Mouse (Mus musculus) olfactory bulb, adult 2 months (tissue): ENCODE data around the gene Basp1. TPM values are rescaled to one million over a fixed set of nuclear protein-coding genes. Genes with fewer than 3 reads are reported as not detected.

Experiments
- H3K27ac ChIP-seq: fragments of 200-500 bp; 2 replicates; pipeline ENCODE4 v1.5.1; 2012; ENCODE audit warnings: low read depth, low read length; ENCODE audit not compliant: insufficient read depth
- H3K4me1 ChIP-seq: fragments of 200-500 bp; 2 replicates; pipeline ENCODE4 v1.6.1; 2012; ENCODE audit warnings: low read length; ENCODE audit not compliant: control insufficient read depth, insufficient read depth
- H3K4me3 ChIP-seq: fragments of 200-500 bp; 2 replicates; pipeline ENCODE4 v1.5.1; 2012; ENCODE audit warnings: mild to moderate bottlenecking, low read depth, low read length, moderate library complexity; ENCODE audit not compliant: insufficient read depth
- CTCF ChIP-seq: fragments of 200-500 bp; IDR thresholded peaks from 2 replicates; pipeline ENCODE4 v1.5.1; 2012; ENCODE audit warnings: low read depth, mild to moderate bottlenecking, low read length, moderate library complexity; ENCODE audit not compliant: insufficient read depth
- POLR2A ChIP-seq: fragments of 200-500 bp; IDR thresholded peaks from 2 replicates; pipeline ENCODE4 v1.6.1; 2012; ENCODE audit warnings: mild to moderate bottlenecking, low read depth, low read length, moderate library complexity; ENCODE audit not compliant: insufficient read depth
- WGBS: fragments of 180-500 bp; shearing (Covaris S2); methylation state at CpG from one replicate; pipeline ENCODE4 v1.1.7; 2018; 5-methylcytosine and 5-hydroxymethylcytosine counted together
- polyA plus RNA-seq: library from polyadenylated mRNA; stranded (reverse); fragments of >200 nt; gene quantifications from 2 replicates; pipeline ENCODE4 v1.2.4, GENCODE M21; 2012; ENCODE audit warnings: low replicate concordance; ENCODE audit not compliant: missing spikeins, insufficient read depth, insufficient read length

The Basp1 gene
- polyA plus RNA-seq, 1 experiment, result not detected

DNA sequence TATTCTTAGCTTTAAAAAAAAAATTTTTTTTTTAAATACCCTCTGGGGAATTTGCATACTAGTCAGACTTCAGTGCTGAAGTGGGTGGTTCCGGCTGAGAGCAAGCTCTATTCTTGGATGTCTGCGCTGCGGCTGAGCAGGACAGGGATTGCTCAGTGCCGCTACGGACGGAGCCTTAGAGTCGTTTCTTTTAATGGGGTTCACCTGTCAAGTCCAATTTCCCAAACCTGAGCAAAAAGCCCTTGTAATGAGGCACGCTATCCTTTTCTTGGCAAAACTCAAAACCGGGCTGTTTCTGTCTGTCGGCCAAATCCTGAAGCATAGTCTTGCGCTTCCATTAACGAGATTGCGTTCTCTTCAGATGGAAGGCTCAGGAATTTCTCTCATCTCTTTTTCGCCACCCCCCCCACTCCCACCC, 54.9 kb downstream of the Basp1 start:
- H3K27ac ChIP-seq, result peak overlapping the region; percentile 80
- peaks cover 7% of the 10 kb centered on the region; the same call in 1 of the 2 replicates for H3K4me1 ChIP-seq
- TF ChIP-seq CTCF (no peak), POLR2A (no peak)
- H3K4me3 ChIP-seq, result peak overlapping the region; percentile 36
- 10% methylated on average over 14 of the region's 14 CpGs for WGBS

DNA sequence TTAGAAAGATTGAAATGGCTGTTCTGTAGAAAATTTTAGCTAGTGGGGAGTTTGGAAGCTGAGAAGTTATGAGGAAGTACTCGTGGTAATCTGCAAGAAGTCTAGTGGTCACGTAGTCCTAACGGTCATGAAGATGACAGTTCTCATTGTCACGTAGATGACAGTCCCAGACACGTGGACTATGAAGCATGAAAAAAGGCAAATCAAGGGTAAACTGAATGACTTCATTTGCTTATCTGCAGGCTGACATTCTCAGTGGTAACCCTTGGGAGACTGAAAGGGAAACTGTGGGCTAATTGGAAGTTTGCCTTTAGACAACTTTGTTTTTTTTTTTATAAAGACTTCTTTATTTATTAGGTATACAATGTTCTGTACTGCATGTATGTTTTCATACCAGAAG, 58.2 kb downstream of the Basp1 start:
- TF ChIP-seq POLR2A (no peak), CTCF (no peak)
- Histone ChIP-seq H3K27ac (no peak overlapping the region), H3K4me3 (no peak overlapping the region), H3K4me1 (peaks cover 5% of the 10 kb centered on the region; the same call in 1 of the 2 replicates)
- WGBS, result 90% methylated on average over 5 of the region's 5 CpGs

DNA sequence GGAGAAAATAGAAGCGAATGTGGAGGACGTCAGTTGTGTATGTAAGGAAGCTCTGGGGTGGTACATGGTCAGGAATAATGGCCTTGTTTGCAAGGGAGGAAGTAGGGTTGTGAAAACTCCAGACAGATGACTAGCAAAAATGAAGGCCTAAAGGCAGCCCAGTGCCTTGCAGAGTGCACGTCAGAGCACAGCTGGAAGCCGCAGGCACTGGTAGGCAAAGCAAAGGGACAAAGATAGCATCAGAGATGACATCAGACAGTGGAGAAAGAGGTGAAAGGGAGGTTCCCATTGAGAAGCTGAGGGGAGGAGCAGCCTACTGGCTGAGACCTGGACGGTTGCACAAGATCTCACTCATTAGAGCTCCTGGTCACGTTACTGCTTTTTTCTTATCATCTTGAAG, 58.8 kb downstream of the Basp1 start:
- 78% methylated on average over 6 of the region's 6 CpGs for WGBS
- Histone ChIP-seq H3K4me3 (no peak overlapping the region), H3K4me1 (peaks cover 3% of the 10 kb centered on the region; the same call in 1 of the 2 replicates), H3K27ac (no peak overlapping the region)
- no peak for TF ChIP-seq POLR2A
- no peak for TF ChIP-seq CTCF

DNA sequence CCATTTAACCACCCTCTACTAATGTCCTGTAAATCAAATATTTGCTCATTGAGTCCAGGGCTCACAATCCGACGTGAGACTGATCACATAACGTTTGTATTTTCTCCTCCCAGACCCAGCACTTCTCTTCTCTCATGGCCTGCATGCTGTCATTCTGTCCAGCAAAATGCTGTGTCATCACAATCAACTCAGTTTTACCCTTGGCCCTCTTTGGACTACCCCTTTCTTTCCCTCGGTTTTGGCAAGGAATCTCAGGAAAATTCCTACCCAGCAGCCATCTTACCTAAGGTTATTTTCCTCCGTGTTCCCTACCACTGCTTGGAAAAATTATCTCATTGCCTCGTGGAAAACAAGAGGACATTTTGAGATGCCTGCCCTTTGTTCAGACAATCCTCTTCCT, 60.1 kb downstream of the Basp1 start:
- WGBS, result 88% methylated on average over 6 of the region's 6 CpGs
- H3K4me3 ChIP-seq, result no peak overlapping the region
- H3K27ac ChIP-seq, result no peak overlapping the region
- TF ChIP-seq POLR2A (no peak), CTCF (no peak)
- peaks cover 3% of the 10 kb centered on the region; the same call in 1 of the 2 replicates for H3K4me1 ChIP-seq

DNA sequence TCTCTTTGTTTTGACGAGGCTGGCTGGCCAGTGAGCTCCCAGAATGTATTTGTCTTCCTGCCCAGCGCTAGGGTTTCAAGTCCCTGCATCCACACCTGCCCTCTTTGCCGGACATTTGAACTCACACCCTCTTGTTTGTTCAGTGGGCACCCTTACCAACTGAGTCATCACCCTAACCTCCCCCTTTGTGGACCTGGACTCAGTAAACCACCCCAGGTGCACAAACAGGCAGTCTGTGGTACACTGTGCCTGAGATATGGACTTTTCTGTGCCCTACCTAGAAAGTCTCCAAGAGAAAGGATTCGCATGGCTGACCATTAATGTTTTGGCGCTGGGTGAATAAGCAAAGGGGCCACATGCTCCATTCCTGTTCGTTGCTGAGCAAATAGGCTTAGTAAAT, 70.3 kb downstream of the Basp1 start:
- TF ChIP-seq CTCF (no peak), POLR2A (no peak)
- Histone ChIP-seq H3K4me3 (no peak overlapping the region), H3K4me1 (no peaks in the 10 kb centered on the region), H3K27ac (no peak overlapping the region)
- 62% methylated on average over 6 of the region's 6 CpGs for WGBS

DNA sequence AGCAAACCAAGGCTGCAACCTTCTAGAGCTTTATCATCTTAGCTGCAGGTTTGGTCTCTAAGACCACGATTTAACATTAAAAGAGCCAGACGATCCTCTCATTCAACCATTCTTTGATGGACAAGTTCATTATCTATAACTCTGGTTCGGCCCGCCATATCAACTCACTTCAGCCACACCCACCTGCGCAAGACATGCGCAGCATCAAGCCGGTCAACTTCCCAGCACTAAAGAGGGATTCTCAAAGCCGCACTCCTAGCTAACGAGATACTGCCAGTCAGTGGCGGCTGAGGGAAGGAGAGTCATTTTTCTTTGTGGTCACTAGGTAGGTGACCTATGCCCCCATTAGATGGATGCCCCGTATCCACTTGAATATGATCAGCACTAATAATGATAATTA, 78.3 kb downstream of the Basp1 start:
- Histone ChIP-seq H3K4me3 (no peak overlapping the region), H3K4me1 (no peaks in the 10 kb centered on the region), H3K27ac (no peak overlapping the region)
- 90% methylated on average over 11 of the region's 11 CpGs for WGBS
- no peak for TF ChIP-seq CTCF
- TF ChIP-seq POLR2A, result no peak

DNA sequence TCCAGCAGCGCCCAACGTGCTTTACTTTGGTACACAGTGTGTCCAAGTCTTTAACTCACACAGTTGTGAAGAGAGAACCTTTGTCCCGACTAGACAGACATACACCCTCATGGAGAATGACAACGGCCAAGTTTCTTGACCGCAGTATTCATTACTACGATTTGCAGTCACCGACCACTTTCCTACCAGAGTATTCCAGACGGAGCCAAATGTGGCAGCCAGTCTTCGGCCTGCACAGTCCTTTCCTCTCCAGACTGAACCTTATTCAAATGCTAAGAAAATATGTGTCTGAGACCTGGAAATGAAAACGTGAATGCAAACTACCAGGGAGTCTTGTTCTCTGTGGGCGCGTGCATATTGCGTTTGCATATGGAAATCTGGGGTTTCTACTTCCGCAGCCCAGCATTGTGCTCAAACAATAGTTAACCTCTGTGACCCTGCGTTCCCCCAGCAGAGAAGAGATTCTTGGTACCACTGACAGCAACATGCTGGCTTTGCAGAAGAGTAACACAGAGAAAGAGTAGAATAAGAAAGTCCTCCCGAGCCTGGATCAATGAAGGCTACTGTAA, 81.6 kb downstream of the Basp1 start:
- no peak overlapping the region for H3K27ac ChIP-seq
- WGBS, result 67% methylated on average over 16 of the region's 16 CpGs
- no peaks in the 10 kb centered on the region for H3K4me1 ChIP-seq
- TF ChIP-seq CTCF (no peak), POLR2A (no peak)
- H3K4me3 ChIP-seq, result no peak overlapping the region

DNA sequence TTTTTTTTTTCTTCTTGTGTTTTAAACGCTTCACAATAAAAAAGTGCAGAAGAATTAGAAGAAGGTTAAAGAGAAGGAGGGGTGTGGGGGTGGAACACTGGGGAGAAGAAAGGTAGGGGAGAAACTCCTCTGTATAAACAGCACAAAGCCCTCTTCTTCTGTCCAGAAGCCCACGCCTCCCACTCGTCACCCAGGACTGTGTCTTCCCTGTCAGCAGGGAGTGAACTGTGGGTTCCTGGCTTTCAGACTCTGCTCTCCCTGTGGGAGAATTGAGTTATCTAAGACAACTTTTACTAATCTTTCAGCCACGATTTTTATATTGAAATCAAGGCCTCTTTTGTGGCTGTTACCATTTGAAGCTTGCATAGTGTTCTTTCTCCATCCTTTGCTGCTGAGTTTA, 82.6 kb downstream of the Basp1 start:
- Histone ChIP-seq H3K4me1 (no peaks in the 10 kb centered on the region), H3K4me3 (no peak overlapping the region), H3K27ac (no peak overlapping the region)
- WGBS, result 73% methylated on average over 4 of the region's 4 CpGs
- no peak for TF ChIP-seq POLR2A
- no peak for TF ChIP-seq CTCF

DNA sequence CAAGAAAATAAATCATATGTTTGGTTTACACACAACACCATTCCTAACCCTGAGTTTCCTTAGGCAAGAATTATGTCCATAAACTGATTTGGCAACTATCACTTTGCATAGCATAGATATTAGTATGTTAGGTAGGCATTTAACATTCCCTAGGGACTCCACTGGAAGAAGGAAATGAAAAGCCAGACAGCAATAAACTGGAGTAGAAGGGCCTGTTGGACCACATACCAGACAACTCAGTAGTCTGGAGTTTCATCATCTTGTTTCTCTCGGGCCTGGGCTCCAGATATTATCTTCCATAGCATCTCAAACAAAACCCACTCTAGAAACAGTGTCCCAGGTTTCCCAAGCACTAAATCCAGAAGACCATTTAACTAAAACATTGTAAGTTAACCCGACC, 91.0 kb downstream of the Basp1 start:
- Histone ChIP-seq H3K4me1 (no peaks in the 10 kb centered on the region), H3K4me3 (no peak overlapping the region), H3K27ac (no peak overlapping the region)
- TF ChIP-seq CTCF (no peak), POLR2A (no peak)
- 87% methylated on average over 2 of the region's 2 CpGs for WGBS

DNA sequence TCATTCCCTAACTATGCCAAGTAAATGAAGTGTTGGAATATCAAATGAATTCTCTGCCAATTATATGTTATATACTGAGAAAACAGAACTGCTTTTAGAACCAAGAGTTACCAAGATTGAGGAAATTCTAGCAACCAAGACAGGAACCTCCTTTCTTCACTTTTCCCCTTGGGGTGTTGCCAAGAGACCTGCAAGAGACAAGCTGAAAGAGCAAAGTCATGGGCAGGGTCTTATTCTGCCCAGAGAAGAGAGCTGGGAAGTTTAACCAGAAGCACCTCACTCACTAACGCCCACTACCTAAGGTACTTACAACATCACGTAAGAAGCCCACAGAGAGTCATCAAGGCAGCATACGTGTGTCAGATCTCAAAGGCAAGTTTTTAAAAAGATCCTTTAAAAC, 91.5 kb downstream of the Basp1 start:
- no peak overlapping the region for H3K27ac ChIP-seq
- no peaks in the 10 kb centered on the region for H3K4me1 ChIP-seq
- WGBS, result 98% methylated on average over 3 of the region's 3 CpGs
- H3K4me3 ChIP-seq, result no peak overlapping the region
- TF ChIP-seq POLR2A, result no peak
- TF ChIP-seq CTCF, result no peak
